Mouse (Mus musculus): ENCODE measurements around the gene Tnrc18. TPM values are rescaled to one million over a fixed set of nuclear protein-coding genes. Genes with fewer than 3 reads are reported as not detected.

The Tnrc18 gene
- polyA plus RNA-seq, 1 experiment from 2014 or later: 39.3 TPM

DNA sequence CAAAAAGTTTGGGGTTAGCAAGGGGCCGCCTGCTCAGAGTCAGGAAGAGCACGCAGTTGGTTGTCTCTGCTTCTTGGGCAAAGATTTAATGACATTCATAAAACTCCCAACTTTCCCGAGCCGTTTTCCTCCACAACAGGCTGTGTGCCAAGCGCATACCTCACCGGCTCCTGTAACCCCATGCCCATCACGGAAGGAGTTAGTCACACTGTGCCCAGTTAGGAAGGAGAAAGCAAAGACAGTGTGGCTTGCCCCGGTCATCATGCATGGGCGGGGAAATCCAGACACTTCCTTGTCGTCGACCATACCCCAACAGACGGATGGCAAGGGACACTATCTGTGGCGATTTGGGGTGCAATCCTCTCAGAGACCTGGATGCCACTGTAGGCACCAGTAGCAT lies 19.8 kb downstream of the Tnrc18 start:
- Histone ChIP-seq H3K4me3 (no peak overlapping the region), H3K36me3 (peaks cover 73% of the 10 kb centered on the region), H3K4me1 (replicated peaks) (peaks cover 67% of the 10 kb centered on the region), H3K27ac (no peak overlapping the region), H3K9me3 (no peaks in the 10 kb centered on the region), H3K27me3 (ENCODE audit: insufficient read depth, poor library complexity, severe bottlenecking) (no peaks in the 10 kb centered on the region)
- 94% methylated on average over 13 of the region's 13 CpGs for WGBS
- DNase-seq (ENCODE audit: low spot score): no peak

DNA sequence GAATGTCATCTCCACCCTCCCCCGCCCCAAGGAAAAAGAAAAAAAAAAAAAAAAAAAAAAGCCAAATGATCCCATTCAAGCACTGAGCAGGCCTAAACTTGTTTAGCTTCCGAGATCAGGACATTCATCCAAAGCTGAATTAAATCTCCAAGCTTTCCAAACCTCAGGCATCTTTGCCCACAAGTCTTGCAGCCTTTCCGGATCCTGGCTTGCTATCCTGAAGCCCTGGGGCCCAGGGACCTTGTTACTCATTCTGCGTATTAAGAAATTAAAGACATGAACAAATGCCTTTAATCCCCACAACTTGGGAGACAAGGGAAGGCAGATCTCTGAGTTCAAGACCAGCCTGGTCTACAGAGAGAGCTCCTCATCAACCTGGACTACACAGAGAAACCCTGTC lies 20.5 kb downstream of the Tnrc18 start:
- Histone ChIP-seq H3K4me1 (replicated peaks) (peaks cover 63% of the 10 kb centered on the region), H3K27ac (no peak overlapping the region), H3K9me3 (no peaks in the 10 kb centered on the region), H3K27me3 (ENCODE audit: insufficient read depth, poor library complexity, severe bottlenecking) (no peaks in the 10 kb centered on the region), H3K4me3 (no peak overlapping the region), H3K36me3 (peaks cover 77% of the 10 kb centered on the region)
- no peak for DNase-seq (ENCODE audit: low spot score)
- 94% methylated on average over 4 of the region's 4 CpGs for WGBS

DNA sequence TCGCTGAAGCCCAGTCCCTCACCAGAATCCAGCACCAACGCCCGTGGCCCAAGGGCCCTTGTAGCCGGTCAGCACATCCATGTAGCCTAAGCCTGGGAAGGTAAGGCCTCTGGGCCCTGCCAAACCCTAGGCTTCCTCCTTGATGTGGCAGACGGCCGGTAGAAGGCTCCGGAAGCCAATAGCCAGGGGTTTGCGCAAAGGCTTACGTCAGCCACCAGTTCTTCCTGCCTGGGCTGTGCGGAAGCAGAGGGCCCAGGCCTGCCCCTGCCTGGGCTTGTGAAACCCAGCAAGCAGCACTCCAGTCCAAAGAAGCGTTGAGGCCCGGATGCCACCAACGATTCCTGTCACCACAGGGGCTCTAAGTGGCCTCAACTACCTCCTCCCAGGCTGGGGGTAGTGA lies 22.9 kb downstream of the Tnrc18 start:
- DNase-seq (ENCODE audit: low spot score): no peak
- H3K27ac ChIP-seq: 0 out of 2 replicates have a peak overlapping the region, but pooled peaks have one; percentile 30
- WGBS: 86% methylated on average over 13 of the region's 13 CpGs
- H3K27me3 ChIP-seq (ENCODE audit: insufficient read depth, poor library complexity, severe bottlenecking): no peaks in the 10 kb centered on the region
- no peak overlapping the region for H3K4me3 ChIP-seq
- H3K9me3 ChIP-seq: no peaks in the 10 kb centered on the region
- peaks cover 48% of the 10 kb centered on the region for H3K4me1 ChIP-seq (replicated peaks)
- peaks cover 81% of the 10 kb centered on the region for H3K36me3 ChIP-seq

DNA sequence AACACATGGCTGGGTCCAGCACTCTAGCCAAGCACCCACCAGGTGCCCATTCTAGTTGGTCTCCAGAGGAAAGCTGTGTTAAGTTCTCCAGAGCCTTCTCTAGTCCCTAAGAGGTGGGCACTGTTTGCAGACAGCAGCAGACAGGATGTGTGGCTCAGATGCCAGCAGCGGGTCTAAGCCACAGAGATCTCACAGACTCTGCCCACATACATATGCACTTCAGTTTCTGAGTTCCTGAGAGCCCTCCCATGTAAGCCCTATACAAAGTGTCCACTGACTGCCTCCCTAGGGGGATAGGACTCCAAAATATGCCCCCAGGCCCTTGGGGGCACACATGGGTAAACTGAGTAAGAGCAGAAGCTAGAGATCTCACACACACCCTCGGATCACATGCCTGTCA lies 23.3 kb downstream of the Tnrc18 start:
- H3K4me1 ChIP-seq (replicated peaks): peaks cover 44% of the 10 kb centered on the region
- WGBS: 90% methylated on average over 2 of the region's 2 CpGs
- H3K36me3 ChIP-seq: peaks cover 81% of the 10 kb centered on the region
- no peak overlapping the region for H3K4me3 ChIP-seq
- DNase-seq (ENCODE audit: low spot score): no peak
- no peaks in the 10 kb centered on the region for H3K9me3 ChIP-seq
- H3K27me3 ChIP-seq (ENCODE audit: insufficient read depth, poor library complexity, severe bottlenecking): no peaks in the 10 kb centered on the region
- 0 out of 2 replicates have a peak overlapping the region, but pooled peaks have one; percentile 30 for H3K27ac ChIP-seq

DNA sequence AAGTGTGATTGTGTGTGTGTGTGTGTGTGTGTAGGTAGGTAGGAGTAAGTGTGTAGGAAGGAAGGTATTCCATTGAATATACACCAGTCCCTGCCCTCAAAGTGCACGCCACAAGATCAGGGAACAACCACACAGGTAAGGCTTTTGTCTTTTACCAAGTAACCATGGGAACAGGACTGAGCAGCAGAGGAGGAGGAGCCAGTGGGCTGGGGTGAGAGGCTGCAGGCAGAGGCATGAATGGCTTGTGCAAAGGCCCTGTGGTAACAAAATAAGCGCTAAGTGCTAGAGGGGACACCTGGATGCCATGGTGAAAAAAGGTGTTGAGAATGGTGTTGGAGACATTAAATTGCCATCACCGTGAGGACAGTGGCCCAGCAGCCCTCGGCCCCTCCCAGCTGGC lies 24.9 kb downstream of the Tnrc18 start:
- no peak overlapping the region for H3K4me3 ChIP-seq
- peaks cover 38% of the 10 kb centered on the region for H3K4me1 ChIP-seq (replicated peaks)
- peaks cover 12% of the 10 kb centered on the region for H3K9me3 ChIP-seq
- 94% methylated on average over 4 of the region's 4 CpGs for WGBS
- peaks cover 82% of the 10 kb centered on the region for H3K36me3 ChIP-seq
- H3K27me3 ChIP-seq (ENCODE audit: insufficient read depth, poor library complexity, severe bottlenecking): no peaks in the 10 kb centered on the region
- no peak overlapping the region for H3K27ac ChIP-seq
- DNase-seq (ENCODE audit: low spot score): no peak

DNA sequence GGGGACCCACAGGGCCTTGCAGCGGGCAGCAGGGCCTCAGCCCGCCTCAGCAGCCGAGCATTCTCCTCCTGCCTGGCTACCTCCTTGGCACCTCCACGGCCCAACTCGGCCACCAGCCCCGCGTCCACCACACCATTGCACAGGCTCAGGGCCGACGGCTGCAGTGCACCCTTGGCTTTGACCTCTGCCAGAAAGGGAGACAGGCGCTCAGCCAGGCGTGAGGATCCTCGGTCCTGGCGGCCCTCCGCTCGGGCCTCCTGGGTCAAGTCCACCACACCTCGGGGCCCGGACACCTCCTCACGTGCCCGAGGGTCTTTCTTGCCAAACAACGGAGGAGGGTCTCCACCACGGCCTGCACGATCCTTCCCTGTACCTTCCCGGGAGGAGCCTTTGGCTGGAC lies 29.2 kb downstream of the Tnrc18 start:
- WGBS: 96% methylated on average over 23 of the region's 23 CpGs
- Histone ChIP-seq H3K27ac (no peak overlapping the region), H3K27me3 (ENCODE audit: insufficient read depth, poor library complexity, severe bottlenecking) (no peaks in the 10 kb centered on the region), H3K9me3 (peaks cover 16% of the 10 kb centered on the region), H3K4me1 (replicated peaks) (peaks cover 24% of the 10 kb centered on the region), H3K4me3 (0 out of 2 replicates have a peak overlapping the region, but pooled peaks have one; percentile 2), H3K36me3 (peaks cover 89% of the 10 kb centered on the region)
- DNase-seq (ENCODE audit: low spot score): no peak

DNA sequence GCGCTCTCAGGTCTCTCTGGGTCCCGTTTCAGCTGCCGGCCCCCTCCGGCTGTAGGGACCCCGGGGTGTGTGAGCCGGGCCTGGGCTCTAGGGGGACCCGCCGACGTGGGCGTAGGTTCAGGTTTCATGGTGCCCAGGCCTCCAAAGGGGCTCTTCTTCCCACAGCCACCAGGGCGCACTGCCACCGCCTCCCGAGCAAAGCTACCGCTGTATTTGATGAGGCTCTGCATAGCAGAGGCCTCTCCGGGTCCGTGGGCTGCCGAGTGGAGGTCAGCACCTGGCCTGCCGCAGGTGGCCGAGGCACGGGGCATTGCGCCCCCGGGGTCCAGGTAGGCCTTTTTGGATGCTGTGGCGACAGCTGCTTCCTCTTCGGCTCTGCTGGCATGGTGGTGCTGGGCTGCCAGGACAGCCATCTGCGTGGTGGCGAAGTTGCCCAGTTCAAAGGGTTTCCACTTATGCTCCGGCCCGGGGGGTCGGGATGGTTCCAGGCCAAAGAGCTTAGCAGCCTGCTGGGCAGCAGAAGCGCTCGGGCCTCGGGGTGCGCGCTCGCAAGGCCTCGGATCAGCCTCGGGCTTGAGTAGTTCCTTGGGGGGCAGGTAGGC lies 30.1 kb downstream of the Tnrc18 start:
- Histone ChIP-seq H3K27ac (no peak overlapping the region), H3K36me3 (peaks cover 89% of the 10 kb centered on the region), H3K4me1 (replicated peaks) (peaks cover 22% of the 10 kb centered on the region), H3K4me3 (no peak overlapping the region), H3K9me3 (peaks cover 16% of the 10 kb centered on the region), H3K27me3 (ENCODE audit: insufficient read depth, poor library complexity, severe bottlenecking) (no peaks in the 10 kb centered on the region)
- DNase-seq (ENCODE audit: low spot score): no peak
- 86% methylated on average over 37 of the region's 37 CpGs for WGBS

DNA sequence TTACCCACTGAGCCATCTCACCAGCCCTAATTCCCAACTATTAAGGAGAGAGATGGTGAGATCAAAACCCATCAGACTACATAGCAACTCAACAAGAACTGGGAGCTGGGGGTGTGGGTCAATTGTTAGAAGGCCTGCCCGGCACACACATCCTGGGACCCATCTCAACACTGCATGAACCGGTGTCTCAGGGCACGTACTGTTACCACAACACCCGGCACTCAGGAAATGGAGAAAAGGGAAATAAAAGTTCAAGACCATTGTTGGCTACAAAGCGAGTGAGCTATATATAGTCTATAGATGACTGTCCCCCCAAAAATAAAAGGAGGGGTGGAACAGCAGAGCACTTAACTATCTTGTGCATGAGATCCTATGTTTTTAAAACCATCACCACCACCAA lies 30.8 kb downstream of the Tnrc18 start:
- 92% methylated on average over 5 of the region's 5 CpGs for WGBS

DNA sequence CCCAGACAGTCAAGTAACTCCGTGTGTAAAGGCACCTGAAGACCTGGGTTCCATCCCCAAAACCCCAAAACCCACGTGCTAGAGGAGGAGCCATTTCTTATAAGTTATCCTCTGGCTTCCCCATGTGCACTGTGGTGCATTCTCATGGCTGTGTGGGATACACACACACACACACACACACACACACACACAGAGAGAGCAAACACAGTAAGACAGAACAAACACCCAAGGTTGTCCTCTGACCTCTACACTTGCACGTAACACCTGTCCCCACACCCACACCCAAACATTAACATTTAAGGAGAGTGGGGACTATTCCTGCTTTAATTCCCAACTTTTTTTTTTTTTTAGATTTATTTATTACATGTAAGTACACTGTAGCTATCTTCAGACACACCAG lies 31.2 kb downstream of the Tnrc18 start:
- DNase-seq (ENCODE audit: low spot score): no peak
- no peak overlapping the region for H3K4me3 ChIP-seq
- peaks cover 16% of the 10 kb centered on the region for H3K9me3 ChIP-seq
- H3K36me3 ChIP-seq: peaks cover 89% of the 10 kb centered on the region
- 87% methylated on average over 3 of the region's 3 CpGs for WGBS
- H3K27me3 ChIP-seq (ENCODE audit: insufficient read depth, poor library complexity, severe bottlenecking): no peaks in the 10 kb centered on the region
- no peak overlapping the region for H3K27ac ChIP-seq
- H3K4me1 ChIP-seq (replicated peaks): peaks cover 22% of the 10 kb centered on the region

More for the DNA sequence above, 30.8 kb downstream of the Tnrc18 start:
- DNase-seq (ENCODE audit: low spot score): no peak
- peaks cover 88% of the 10 kb centered on the region for H3K36me3 ChIP-seq
- H3K4me3 ChIP-seq: no peak overlapping the region
- no peaks in the 10 kb centered on the region for H3K27me3 ChIP-seq (ENCODE audit: insufficient read depth, poor library complexity, severe bottlenecking)
- H3K4me1 ChIP-seq (replicated peaks): peaks cover 18% of the 10 kb centered on the region
- peaks cover 16% of the 10 kb centered on the region for H3K9me3 ChIP-seq
- no peak overlapping the region for H3K27ac ChIP-seq

DNA sequence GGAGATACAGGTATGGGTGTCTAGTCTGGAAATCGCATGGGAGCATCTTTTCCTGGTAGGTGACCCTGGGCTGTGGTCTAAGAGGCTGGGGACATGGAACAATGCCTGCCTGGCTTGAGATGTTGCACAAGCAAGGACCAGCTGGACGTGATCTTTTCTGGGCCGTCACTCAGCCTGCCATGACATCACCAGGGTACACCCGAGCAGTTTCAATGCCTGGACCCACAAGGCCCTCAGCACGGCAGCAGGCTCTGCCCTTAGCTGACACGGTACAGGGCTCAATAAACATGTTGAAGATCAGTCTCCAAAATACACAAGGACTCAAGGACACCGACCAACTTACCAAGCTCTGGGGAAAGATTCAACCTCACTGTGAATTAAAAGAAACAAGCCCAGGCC lies 34.3 kb downstream of the Tnrc18 start:
- H3K4me3 ChIP-seq: no peak overlapping the region
- peaks cover 10% of the 10 kb centered on the region for H3K9me3 ChIP-seq
- DNase-seq (ENCODE audit: low spot score): no peak
- H3K27me3 ChIP-seq (ENCODE audit: insufficient read depth, poor library complexity, severe bottlenecking): no peaks in the 10 kb centered on the region
- H3K4me1 ChIP-seq (replicated peaks): peaks cover 35% of the 10 kb centered on the region
- H3K36me3 ChIP-seq: peaks cover 93% of the 10 kb centered on the region
- WGBS: 80% methylated on average over 7 of the region's 7 CpGs
- H3K27ac ChIP-seq: no peak overlapping the region

DNA sequence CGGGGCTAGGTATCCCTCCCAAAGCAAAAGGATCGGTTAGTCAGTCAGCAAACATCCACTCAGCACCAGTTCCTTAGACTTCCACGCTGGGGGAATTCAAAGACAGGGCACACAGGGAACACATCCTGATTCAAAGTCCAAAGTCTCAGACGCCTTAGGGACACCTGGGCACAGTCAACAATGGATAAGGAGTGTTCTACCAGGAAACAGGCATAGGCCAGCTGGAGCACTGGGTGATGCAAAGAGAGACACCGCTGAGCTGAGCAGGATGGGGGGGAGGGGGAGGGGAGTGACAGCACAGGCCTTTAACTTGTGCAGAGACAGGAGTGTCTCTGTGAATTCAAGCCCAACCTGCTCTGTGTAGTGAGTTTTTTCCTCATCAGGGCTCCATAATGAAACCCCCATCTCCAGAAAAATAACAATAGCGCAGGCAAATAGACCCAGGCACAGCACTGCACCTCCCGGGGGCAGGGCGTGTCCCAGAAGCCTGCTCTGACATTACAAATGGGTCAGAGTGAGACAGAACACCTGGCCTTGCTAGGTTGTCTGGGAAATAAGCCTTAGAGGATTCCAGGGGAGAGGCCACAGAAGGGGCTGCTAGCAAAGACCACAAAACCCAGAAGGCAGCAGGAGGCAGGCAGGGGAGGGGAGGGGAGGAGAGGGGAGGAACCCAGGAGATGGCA lies 34.9 kb downstream of the Tnrc18 start:
- 90% methylated on average over 8 of the region's 8 CpGs for WGBS
- DNase-seq (ENCODE audit: low spot score): no peak
- Histone ChIP-seq H3K27ac (no peak overlapping the region), H3K27me3 (ENCODE audit: insufficient read depth, poor library complexity, severe bottlenecking) (no peaks in the 10 kb centered on the region), H3K36me3 (peaks cover 93% of the 10 kb centered on the region), H3K4me3 (no peak overlapping the region), H3K9me3 (peaks cover 4% of the 10 kb centered on the region; the same call in 1 of the 2 replicates), H3K4me1 (replicated peaks) (peaks cover 39% of the 10 kb centered on the region)

DNA sequence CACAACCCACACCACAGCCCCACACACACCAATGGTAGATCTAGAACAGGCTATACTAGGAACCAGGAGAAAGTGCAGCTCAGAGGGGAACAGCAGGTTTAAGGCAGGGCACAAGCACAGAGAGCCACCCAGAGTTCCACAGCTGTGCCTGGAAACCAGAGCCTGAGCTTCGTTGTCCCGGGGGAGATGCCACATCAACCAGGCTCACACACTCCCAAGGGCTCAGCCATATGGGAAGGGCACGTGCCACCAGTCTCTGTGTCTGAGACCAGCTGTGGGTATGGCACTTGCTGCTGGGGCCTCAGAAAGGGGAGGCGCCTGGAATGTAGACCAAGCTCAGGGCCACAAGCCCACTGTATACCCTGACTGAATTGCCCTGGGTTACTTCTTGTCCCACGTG lies 36.9 kb downstream of the Tnrc18 start:
- Histone ChIP-seq H3K27me3 (ENCODE audit: insufficient read depth, poor library complexity, severe bottlenecking) (no peaks in the 10 kb centered on the region), H3K4me3 (no peak overlapping the region), H3K4me1 (replicated peaks) (peaks cover 32% of the 10 kb centered on the region), H3K36me3 (peaks cover 93% of the 10 kb centered on the region), H3K27ac (no peak overlapping the region), H3K9me3 (no peaks in the 10 kb centered on the region)
- 90% methylated on average over 5 of the region's 5 CpGs for WGBS
- DNase-seq (ENCODE audit: low spot score): no peak

DNA sequence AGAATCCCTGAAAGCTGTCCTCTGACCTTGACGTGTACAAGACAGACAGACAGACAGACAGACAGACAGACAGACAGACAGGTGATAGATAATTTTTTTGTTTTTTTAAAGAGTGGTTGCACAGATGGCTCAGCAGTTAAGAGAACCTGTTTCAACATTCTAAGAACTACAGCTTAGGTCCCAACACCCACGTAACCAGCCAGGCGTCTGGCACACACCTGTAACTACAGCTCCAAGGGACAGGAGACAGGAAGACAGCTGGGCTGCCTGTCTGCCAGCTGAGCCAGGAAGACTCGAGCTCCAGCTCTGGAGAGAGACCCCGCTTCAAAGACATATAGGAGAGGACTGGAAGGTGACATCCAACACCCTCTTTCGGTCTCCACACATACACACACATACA lies 38.6 kb downstream of the Tnrc18 start:
- peaks cover 93% of the 10 kb centered on the region for H3K36me3 ChIP-seq
- no peaks in the 10 kb centered on the region for H3K9me3 ChIP-seq
- 84% methylated on average over 6 of the region's 6 CpGs for WGBS
- H3K4me3 ChIP-seq: no peak overlapping the region
- no peak overlapping the region for H3K27ac ChIP-seq
- no peak for DNase-seq (ENCODE audit: low spot score)
- peaks cover 32% of the 10 kb centered on the region for H3K4me1 ChIP-seq (replicated peaks)
- no peaks in the 10 kb centered on the region for H3K27me3 ChIP-seq (ENCODE audit: insufficient read depth, poor library complexity, severe bottlenecking)

Measured in hindbrain, embryonic 10.5 days (tissue).